Mouse (Mus musculus): ENCODE results near the gene Nectin1.

GRCm38 (mm10) chr9:43761181-43761820 is 17.5 kb downstream of the Nectin1 start:
- TF ChIP-seq CTCF (IDR thresholded peaks at IDR 0.05; ENCODE audit: insufficient read depth, low read length) (no peak), POLR2A (IDR thresholded peaks at IDR 0.05; ENCODE audit: borderline replicate concordance, extremely low read depth, low read depth, low read length) (no peak)

Data from lung, adult 2 months (tissue).